Mouse (Mus musculus): Measurements from ENCODE around the gene Zbtb16.

- no peak for TF ChIP-seq CTCF (conservative IDR thresholded peaks at IDR 0.05; ENCODE audit: insufficient read depth, insufficient read length, low read depth, low read length)
- TF ChIP-seq POLR2A (IDR thresholded peaks at IDR 0.05; ENCODE audit: low read depth, low read length), result no peak
Measured at GRCm38 (mm10) chr9:48713779-48714178, 122.2 kb downstream of the Zbtb16 start.

Data from kidney, adult 2 months (tissue).